8 mouse cellular contexts compared by ENCODE assay signal in genomic region chr8:95713100-95714010, GRCm38 (mm10). TPM values are rescaled to one million over a fixed set of nuclear protein-coding genes. Genes with fewer than 3 reads are reported as not detected.
DNase-seq lines count a peak whose midpoint lies in the region; ATAC-seq lines count a peak whose summit lies in the region.

No protein-coding gene starts in this region.

- H3K27ac ChIP-seq in neural tube, embryonic 15.5 days (replicated peaks) = no peak overlapping the region
- H3K27ac ChIP-seq in forebrain, embryonic 12.5 days = no peak overlapping the region
- H3K27ac ChIP-seq in hindbrain, embryonic 14.5 days = no peak overlapping the region

- H3K9ac ChIP-seq in neural tube, embryonic 15.5 days (replicated peaks) = no peak overlapping the region
- no peak overlapping the region; the same call in 1 of the 2 replicates for H3K9ac ChIP-seq in forebrain, embryonic 12.5 days
- no peak overlapping the region for H3K9ac ChIP-seq in hindbrain, embryonic 14.5 days

- no peaks in the 10 kb centered on the region for H3K9me3 ChIP-seq in neural tube, embryonic 15.5 days (replicated peaks)
- no peaks in the 10 kb centered on the region for H3K9me3 ChIP-seq in forebrain, embryonic 12.5 days
- H3K9me3 ChIP-seq in hindbrain, embryonic 14.5 days (ENCODE audit: control insufficient read depth, low read length) = no peaks in the 10 kb centered on the region

- no peak overlapping the region for H3K4me3 ChIP-seq in neural tube, embryonic 15.5 days (replicated peaks)
- no peak overlapping the region for H3K4me3 ChIP-seq in forebrain, embryonic 12.5 days (replicated peaks)
- H3K4me3 ChIP-seq in hindbrain, embryonic 14.5 days (replicated peaks; ENCODE audit: low read length) = no peak overlapping the region

- peak; percentile 79 for DNase-seq in neural tube, embryonic 10.5 days (ENCODE audit: extremely low spot score, low spot score)
- peak; percentile 70 for DNase-seq in c-Kit-negative CD71-positive TER-119-positive erythroid progenitor cells, embryonic 14.5 days (ENCODE audit: low read depth, low spot score)
- DNase-seq in hindbrain, embryonic 14.5 days (ENCODE audit: low spot score) = peak; percentile 58
- peak; percentile 57 to 79 for DNase-seq in layer of hippocampus, postnatal 25 days (ENCODE audit: extremely low spot score in 1 of 2, low spot score in 1 of 2)
- peak; percentile 76 for DNase-seq in mesoderm, embryonic 11.5 days (ENCODE audit: low read depth, low spot score)
- DNase-seq in spleen, postnatal 14 days (ENCODE audit: low spot score in 2 of 2) = peak; percentile 58 to 74

- H3K27me3 ChIP-seq in neural tube, embryonic 15.5 days (replicated peaks) = no peaks in the 10 kb centered on the region
- H3K27me3 ChIP-seq in forebrain, embryonic 12.5 days = no peaks in the 10 kb centered on the region
- no peaks in the 10 kb centered on the region for H3K27me3 ChIP-seq in hindbrain, embryonic 14.5 days (ENCODE audit: control insufficient read depth, insufficient read depth, low read length)

- no peak overlapping the region for H3K4me2 ChIP-seq in neural tube, embryonic 15.5 days
- no peak overlapping the region for H3K4me2 ChIP-seq in forebrain, embryonic 12.5 days
- no peak overlapping the region for H3K4me2 ChIP-seq in hindbrain, embryonic 14.5 days (replicated peaks)

- 79% methylated on average over 19 of the region's 19 CpGs for WGBS in neural tube, embryonic 15.5 days
- WGBS in forebrain, embryonic 12.5 days = 80% methylated on average over 19 of the region's 19 CpGs
- WGBS in hindbrain, embryonic 14.5 days = 78% methylated on average over 19 of the region's 19 CpGs

- peaks cover 20% of the 10 kb centered on the region for H3K4me1 ChIP-seq in neural tube, embryonic 15.5 days
- peaks cover 22% of the 10 kb centered on the region for H3K4me1 ChIP-seq in forebrain, embryonic 12.5 days
- peaks cover 13% of the 10 kb centered on the region for H3K4me1 ChIP-seq in hindbrain, embryonic 14.5 days (replicated peaks; ENCODE audit: control insufficient read depth, insufficient read depth, low read length)

- ATAC-seq in neural tube, embryonic 15.5 days (ENCODE audit: low FRiP score) = no peak
- peak; percentile 41; the same call in 1 of the 2 replicates for ATAC-seq in forebrain, embryonic 12.5 days (ENCODE audit: low FRiP score)
- ATAC-seq in hindbrain, embryonic 14.5 days (ENCODE audit: low FRiP score) = 0 out of 2 replicates have a peak, but pooled peaks have one; percentile 18

- peaks cover 50% of the 10 kb centered on the region for H3K36me3 ChIP-seq in neural tube, embryonic 15.5 days
- peaks cover 23% of the 10 kb centered on the region for H3K36me3 ChIP-seq in forebrain, embryonic 12.5 days (replicated peaks)
- H3K36me3 ChIP-seq in hindbrain, embryonic 14.5 days (replicated peaks; ENCODE audit: control insufficient read depth, insufficient read depth) = peaks cover 54% of the 10 kb centered on the region

RNA-seq across cellular contexts. Expression of gene Setd6, which starts 2.3 kb away (rescaled TPM):
- 32.9 and 34.8 TPM in 2 replicates for polyA plus RNA-seq in neural tube, embryonic 15.5 days (2015; fragmentation: Nextera tagmentation; extraction: Ambion mirVana)
- polyA plus RNA-seq in forebrain, embryonic 12.5 days (2016; fragmentation: Nextera tagmentation; extraction: Ambion mirVana) = 26.2 and 33.0 TPM in 2 replicates
- polyA plus RNA-seq in hindbrain, embryonic 14.5 days (2014; fragmentation: Nextera tagmentation; extraction: Ambion mirVana) = 27.0 and 31.7 TPM in 2 replicates
- total RNA-seq in layer of hippocampus, postnatal 25 days (2021) = 10 to 100 TPM; 19.9 to 22.0 TPM

RNA-seq across cellular contexts. Expression of gene Ndrg4, which starts 36.6 kb away (rescaled TPM):
- 495 and 557 TPM in 2 replicates for polyA plus RNA-seq in neural tube, embryonic 15.5 days (2015; fragmentation: Nextera tagmentation; extraction: Ambion mirVana)
- 61.1 and 62.5 TPM in 2 replicates for polyA plus RNA-seq in forebrain, embryonic 12.5 days (2016; fragmentation: Nextera tagmentation; extraction: Ambion mirVana)
- polyA plus RNA-seq in hindbrain, embryonic 14.5 days (2014; fragmentation: Nextera tagmentation; extraction: Ambion mirVana) = 397 and 490 TPM in 2 replicates
- 1,000 to 10,000 TPM; 1,420 to 1,424 TPM for total RNA-seq in layer of hippocampus, postnatal 25 days (2021)
